In genomic region chr15:6260741-6261430, GRCm38 (mm10) we compare ENCODE assay signal across 11 mouse cellular contexts. TPM values are rescaled to one million over a fixed set of nuclear protein-coding genes. Genes with fewer than 3 reads are reported as not detected.
DNase-seq lines count a peak whose midpoint lies in the region; ATAC-seq lines count a peak whose summit lies in the region.
"Had no signal": no experiment of that assay in that cellular context is flagged by ENCODE, and none has a peak within 500 bp of the region (broad histone marks: within the 10 kb centered on the region; RNA-seq: fewer than 3 reads in every experiment).

No protein-coding gene starts in this region.

- H3K4me1 ChIP-seq in kidney, embryonic 16.5 days (ENCODE audit: insufficient read depth, low read length) = peaks cover 12% of the 10 kb centered on the region; the same call in 1 of the 2 replicates
- no peaks in the 10 kb centered on the region for H3K4me1 ChIP-seq in embryonic facial prominence, embryonic 14.5 days (ENCODE audit: control insufficient read depth, insufficient read depth, low read length)
- peaks cover 27% of the 10 kb centered on the region for H3K4me1 ChIP-seq in heart, embryonic 13.5 days
- H3K4me1 ChIP-seq in limb, embryonic 12.5 days (replicated peaks) = no peaks in the 10 kb centered on the region
- H3K4me1 ChIP-seq: forebrain, embryonic 13.5 days had no signal

- H3K4me3 ChIP-seq in kidney, embryonic 16.5 days (ENCODE audit: low read length) = no peak overlapping the region
- no peak overlapping the region for H3K4me3 ChIP-seq in embryonic facial prominence, embryonic 14.5 days (ENCODE audit: low read depth, low read length)
- no peak overlapping the region for H3K4me3 ChIP-seq in heart, embryonic 13.5 days
- no peak overlapping the region for H3K4me3 ChIP-seq in limb, embryonic 12.5 days (replicated peaks)
- H3K4me3 ChIP-seq: forebrain, embryonic 13.5 days had no signal

- H3K9me3 ChIP-seq in kidney, embryonic 16.5 days (ENCODE audit: low read length) = no peaks in the 10 kb centered on the region
- no peaks in the 10 kb centered on the region for H3K9me3 ChIP-seq in embryonic facial prominence, embryonic 14.5 days (ENCODE audit: control insufficient read depth, low read length)
- no peaks in the 10 kb centered on the region for H3K9me3 ChIP-seq in heart, embryonic 13.5 days
- no peaks in the 10 kb centered on the region for H3K9me3 ChIP-seq in limb, embryonic 12.5 days
- H3K9me3 ChIP-seq: forebrain, embryonic 13.5 days had no signal

- peak overlapping the region; percentile 84 for H3K27ac ChIP-seq in kidney, embryonic 16.5 days (ENCODE audit: low read length)
- H3K27ac ChIP-seq in embryonic facial prominence, embryonic 14.5 days (replicated peaks; ENCODE audit: low read depth, low read length) = 0 out of 2 replicates have a peak overlapping the region, but pooled peaks have one; percentile 44
- peak overlapping the region; percentile 90 for H3K27ac ChIP-seq in heart, embryonic 13.5 days (replicated peaks)
- H3K27ac ChIP-seq in limb, embryonic 12.5 days = 0 out of 2 replicates have a peak overlapping the region, but pooled peaks have one; percentile 2
- H3K27ac ChIP-seq: forebrain, embryonic 13.5 days had no signal

- H3K27me3 ChIP-seq in kidney, embryonic 16.5 days (ENCODE audit: insufficient read depth, low read length) = no peaks in the 10 kb centered on the region
- H3K27me3 ChIP-seq in embryonic facial prominence, embryonic 14.5 days (replicated peaks; ENCODE audit: control insufficient read depth, insufficient read depth, low read length) = no peaks in the 10 kb centered on the region
- H3K27me3 ChIP-seq in heart, embryonic 13.5 days (replicated peaks) = no peaks in the 10 kb centered on the region
- H3K27me3 ChIP-seq in limb, embryonic 12.5 days = no peaks in the 10 kb centered on the region
- H3K27me3 ChIP-seq: forebrain, embryonic 13.5 days had no signal

- H3K4me2 ChIP-seq in kidney, embryonic 16.5 days (replicated peaks; ENCODE audit: low read depth, low read length) = no peak overlapping the region
- no peak overlapping the region for H3K4me2 ChIP-seq in embryonic facial prominence, embryonic 14.5 days (ENCODE audit: low read depth, low read length)
- H3K4me2 ChIP-seq in heart, embryonic 13.5 days = no peak overlapping the region
- no peak overlapping the region for H3K4me2 ChIP-seq in limb, embryonic 12.5 days
- H3K4me2 ChIP-seq: forebrain, embryonic 13.5 days had no signal

- peak; percentile 60; the same call in 1 of the 2 replicates for ATAC-seq in kidney, embryonic 16.5 days (ENCODE audit: low FRiP score, low TSS enrichment)
- no peak for ATAC-seq in embryonic facial prominence, embryonic 14.5 days (ENCODE audit: low read depth)
- ATAC-seq in heart, embryonic 13.5 days (ENCODE audit: extremely low read depth, insufficient number of reproducible peaks, low FRiP score, low TSS enrichment) = no peak
- ATAC-seq in limb, embryonic 12.5 days (ENCODE audit: insufficient number of reproducible peaks, insufficient read depth, low FRiP score, low TSS enrichment, low read depth) = no peak
- no peak for ATAC-seq in inflammation-experienced regulatory T-cells, adult 6 months
- ATAC-seq: forebrain, embryonic 13.5 days had no signal

- H3K9ac ChIP-seq in kidney, embryonic 16.5 days (replicated peaks; ENCODE audit: low read length) = no peak overlapping the region
- H3K9ac ChIP-seq in embryonic facial prominence, embryonic 14.5 days (ENCODE audit: low read depth, low read length) = no peak overlapping the region
- H3K9ac ChIP-seq in heart, embryonic 13.5 days = no peak overlapping the region
- no peak overlapping the region for H3K9ac ChIP-seq in limb, embryonic 12.5 days (replicated peaks)
- H3K9ac ChIP-seq: forebrain, embryonic 13.5 days had no signal

- 66% methylated on average over 6 of the region's 6 CpGs for WGBS in kidney, embryonic 16.5 days
- WGBS in embryonic facial prominence, embryonic 14.5 days = 72% methylated on average over 6 of the region's 6 CpGs
- WGBS in heart, embryonic 13.5 days = 56% methylated on average over 6 of the region's 6 CpGs
- 73% methylated on average over 6 of the region's 6 CpGs for WGBS in limb, embryonic 12.5 days

- no peak for DNase-seq in kidney, adult 18-20 months
- no peak for DNase-seq in embryonic facial prominence, embryonic 14.5 days (ENCODE audit: low spot score)
- no peak for DNase-seq in adrenal gland, postnatal 25 days
- DNase-seq: midbrain, embryonic 14.5 days; right cerebral cortex, postnatal 4 days; thymus, postnatal 14 days had no signal

- H3K36me3 ChIP-seq in kidney, embryonic 16.5 days (ENCODE audit: insufficient read depth, low read length) = no peaks in the 10 kb centered on the region
- H3K36me3 ChIP-seq in embryonic facial prominence, embryonic 14.5 days (ENCODE audit: control insufficient read depth, insufficient read depth, low read length) = no peaks in the 10 kb centered on the region
- no peaks in the 10 kb centered on the region for H3K36me3 ChIP-seq in heart, embryonic 13.5 days
- H3K36me3 ChIP-seq in limb, embryonic 12.5 days = no peaks in the 10 kb centered on the region

RNA-seq across cellular contexts. Expression of gene Dab2, which starts 38.7 kb away (rescaled TPM):
- polyA plus RNA-seq in kidney, embryonic 16.5 days (2015; fragmentation: Nextera tagmentation; extraction: Ambion mirVana) = 76.4 and 87.9 TPM in 2 replicates
- polyA plus RNA-seq in embryonic facial prominence, embryonic 14.5 days (2014; fragmentation: Nextera tagmentation; extraction: Ambion mirVana) = 100 and 102 TPM in 2 replicates
- 31.6 and 36.5 TPM in 2 replicates for polyA plus RNA-seq in heart, embryonic 13.5 days (2015; fragmentation: Nextera tagmentation; extraction: Ambion mirVana)
- polyA plus RNA-seq in limb, embryonic 12.5 days (2016; fragmentation: Nextera tagmentation; extraction: Ambion mirVana) = 53.0 and 64.3 TPM in 2 replicates
- 416 and 485 TPM in 2 replicates for total RNA-seq in adrenal gland, postnatal 25 days (2021)
- under 1 TPM in 1 of 3 experiments, not detected in 2; 0.09 TPM for polyA plus RNA-seq in inflammation-experienced regulatory T-cells, adult 6 months (2017; shearing (Covaris generic))

Comparison
In these comparisons a context has a peak if more than half of its experiments do, and no peak if none do; other contexts are left out.
1. H3K27ac ChIP-seq: peak in every context shown above with its lines; median percentile 90 in heart, embryonic 13.5 days; 84 in kidney, embryonic 16.5 days; 44 in embryonic facial prominence, embryonic 14.5 days; 2 in limb, embryonic 12.5 days.
2. RNA of gene Dab2, which starts 38.7 kb away (polyA plus RNA-seq): 100 to 102 TPM in embryonic facial prominence, embryonic 14.5 days, 76.4 to 87.9 TPM in kidney, embryonic 16.5 days, 53.0 to 64.3 TPM in limb, embryonic 12.5 days and 31.6 to 36.5 TPM in heart, embryonic 13.5 days; 0.09 TPM in inflammation-experienced regulatory T-cells, adult 6 months; every median in the first group is over 10 times any median in the second.